ENCODE assay signal across 8 mouse cellular contexts in the genomic region with DNA sequence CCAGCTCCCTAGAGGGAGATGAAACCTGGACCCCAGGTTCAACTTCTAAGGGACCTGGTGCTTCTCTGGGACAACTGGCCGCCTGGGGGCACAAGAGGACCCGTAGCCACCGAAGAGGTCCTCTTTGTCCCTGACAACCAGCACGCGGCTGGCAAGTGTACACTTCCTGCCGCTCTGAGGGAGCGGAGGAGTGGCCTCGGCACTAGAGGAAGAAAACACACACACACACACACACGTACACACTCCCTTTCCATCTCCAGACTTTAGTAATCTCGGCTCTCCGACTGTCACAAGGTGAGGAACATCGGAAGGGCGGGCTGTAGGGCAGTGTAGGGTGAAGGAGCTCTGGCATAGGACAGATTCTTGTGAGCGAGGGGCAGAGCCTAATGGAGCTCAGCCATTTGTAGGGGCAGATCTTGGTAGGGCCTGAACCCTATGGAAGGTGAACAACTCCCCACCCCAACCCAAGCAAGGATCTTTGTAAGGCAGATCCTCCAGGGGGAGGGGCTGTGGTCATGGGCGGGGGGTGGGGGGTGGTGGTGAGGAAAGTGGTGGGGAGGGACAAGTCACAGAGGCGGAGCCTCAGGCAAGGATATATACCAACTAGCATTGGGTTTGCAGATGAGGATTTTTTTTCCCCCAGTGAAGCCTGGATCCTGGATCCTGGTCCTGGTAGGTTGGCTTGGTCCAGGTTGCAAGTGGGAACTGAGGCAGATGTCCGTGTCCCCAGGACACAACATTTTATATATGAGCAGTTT. TPM values are rescaled to one million over a fixed set of nuclear protein-coding genes. Genes with fewer than 3 reads are reported as not detected.
DNase-seq lines count a peak whose midpoint lies in the region; ATAC-seq and TF ChIP-seq lines count a peak whose summit lies in the region.

No protein-coding gene starts in this region.

- peak; percentile 84 for ATAC-seq in forebrain, embryonic 14.5 days

- no peak overlapping the region for H3K9ac ChIP-seq in ES-E14 (ENCODE audit: insufficient read depth, low read depth, low read length, poor library complexity, severe bottlenecking)
- peak overlapping the region; percentile 57 for H3K9ac ChIP-seq in forebrain, embryonic 14.5 days (ENCODE audit: low read length)

- intact Hi-C loops in heart, postnatal 36 days (cut with DNase I), result loop anchor here (1.0 to 2.0 kb wide), 2 partner anchors 58 to 134 kb away; a partner anchor contains a TSS

- 15% methylated on average over 17 of the region's 17 CpGs for WGBS in forebrain, embryonic 14.5 days

- peaks cover 2 to 17% of the 10 kb centered on the region in 2 experiments; a peak in 3 of 4 replicates for H3K4me1 ChIP-seq in ES-E14 (ENCODE audit: control insufficient read depth in 2 of 2, insufficient read depth in 2 of 2, low read length in 2 of 2, poor library complexity in 1 of 2)
- peaks cover 4% of the 10 kb centered on the region; the same call in 1 of the 2 replicates for H3K4me1 ChIP-seq in forebrain, embryonic 14.5 days (ENCODE audit: control insufficient read depth, insufficient read depth, low read length)

- no peaks in the 10 kb centered on the region for H3K27me3 ChIP-seq in forebrain, embryonic 14.5 days (replicated peaks; ENCODE audit: control insufficient read depth, insufficient read depth, low read length)

- DNase-seq in ES-E14 (ENCODE audit: low read depth, low spot score), result no peak
- DNase-seq in cerebellum, adult 11-12 months, result peak; percentile 57
- peak; percentile 82 for DNase-seq in forebrain, embryonic 14.5 days (ENCODE audit: low spot score)
- DNase-seq in heart, postnatal 36 days, result peak; percentile 82 to 84
- DNase-seq in layer of hippocampus, adult 9-10 months (ENCODE audit: low spot score), result peak; percentile 25
- DNase-seq in lung, postnatal 14 days, result peak; percentile 87
- DNase-seq in ovary, postnatal 14 days (ENCODE audit: low spot score), result peak; percentile 71
- peak; percentile 77 for DNase-seq in thymus, postnatal 14 days

- H3K36me3 ChIP-seq in ES-E14 (ENCODE audit: control insufficient read depth, insufficient read depth, low read length, poor library complexity, severe bottlenecking), result no peaks in the 10 kb centered on the region
- no peaks in the 10 kb centered on the region for H3K36me3 ChIP-seq in forebrain, embryonic 14.5 days (ENCODE audit: control insufficient read depth, insufficient read depth, low read length)

- H3K9me3 ChIP-seq in ES-E14 (ENCODE audit: control insufficient read depth, insufficient read depth, low read depth, low read length), result no peaks in the 10 kb centered on the region
- H3K9me3 ChIP-seq in forebrain, embryonic 14.5 days (replicated peaks; ENCODE audit: control insufficient read depth, low read length), result no peaks in the 10 kb centered on the region

- in situ Hi-C loops in ES-E14 (cut with MboI; ENCODE audit: low sequenced_read_pairs in 2 of 2, unreplicated experiment in 2 of 2), result no loop called here

- H3K27ac ChIP-seq in ES-E14 (ENCODE audit: insufficient read depth, low read depth, low read length, poor library complexity, severe bottlenecking), result no peak overlapping the region
- peak overlapping the region; percentile 40; the same call in 1 of the 2 replicates for H3K27ac ChIP-seq in forebrain, embryonic 14.5 days (ENCODE audit: low read depth, low read length)

- H3K4me2 ChIP-seq in forebrain, embryonic 14.5 days (ENCODE audit: low read length), result peak overlapping the region; percentile 54

- H3K4me3 ChIP-seq in ES-E14 (ENCODE audit: insufficient read depth in 1 of 2, low read depth in 1 of 2, low read length in 2 of 2, poor library complexity in 1 of 2, severe bottlenecking in 1 of 2), result peak overlapping the region; percentile 12 to 16; a peak in 3 of 4 replicates
- H3K4me3 ChIP-seq in forebrain, embryonic 14.5 days (ENCODE audit: low read depth, low read length), result peak overlapping the region; percentile 31

TF ChIP-seq in ES-E14, 5 proteins besides CTCF, POLR2A, EP300 and RAD21:
- TF ChIP-seq CHD2 (IDR thresholded peaks at IDR 0.05; ENCODE audit: low read depth, low read length) (no peak), HCFC1 (IDR thresholded peaks at IDR 0.05; ENCODE audit: borderline replicate concordance, insufficient read depth, low read length) (no peak), ZC3H11A (IDR thresholded peaks at IDR 0.05; ENCODE audit: borderline replicate concordance, low read depth, low read length) (no peak), ZNF384 (IDR thresholded peaks at IDR 0.05; ENCODE audit: low read depth, low read length) (no peak), MAFK (IDR thresholded peaks at IDR 0.05; ENCODE audit: insufficient read depth, low read depth, low read length) (no peak)

RNA-seq across cellular contexts. Expression of a gene that starts 10.5 kb away (rescaled TPM):
- total RNA-seq in ES-E14 (2012; rRNA removed), result 62.0 and 79.3 TPM in 2 replicates
- 354 and 364 TPM in 2 replicates for polyA plus RNA-seq in forebrain, embryonic 14.5 days (2014; fragmentation: Nextera tagmentation; extraction: Ambion mirVana)
- total RNA-seq in heart, postnatal 36 days (2021), result 100 to 1,000 TPM in 1 of 2 experiments, 10 to 100 TPM in 1; 98.2 to 103 TPM

RNA-seq across cellular contexts. Expression of a gene that starts 16.5 kb away (rescaled TPM):
- 21.1 and 26.9 TPM in 2 replicates for total RNA-seq in ES-E14 (2012; rRNA removed)
- polyA plus RNA-seq in forebrain, embryonic 14.5 days (2014; fragmentation: Nextera tagmentation; extraction: Ambion mirVana), result 83.3 and 87.6 TPM in 2 replicates
- total RNA-seq in heart, postnatal 36 days (2021), result 1 to 10 TPM; 3.3 to 4.1 TPM
